Mouse (Mus musculus) brain, embryonic 14.5 days (tissue): ENCODE results near the gene Impdh2. TPM values are rescaled to one million over a fixed set of nuclear protein-coding genes. Genes with fewer than 3 reads are reported as not detected.

Source experiments
- DNase-seq: peaks from one replicate; pipeline ENCODE4 v3.0.0-alpha.2; 2011; ENCODE audit warnings: low read depth
- CTCF ChIP-seq: fragments of 200-500 bp; IDR thresholded peaks from 2 replicates; pipeline ENCODE4 v1.5.1; 2012; ENCODE audit warnings: inconsistent platforms, mild to moderate bottlenecking, moderate library complexity, borderline replicate concordance; ENCODE audit not compliant: insufficient read depth, insufficient read length; ENCODE audit errors: extremely low read depth
- POLR2A ChIP-seq: fragments of 200-500 bp; IDR thresholded peaks from 2 replicates; pipeline ENCODE4 v1.6.1; 2012; ENCODE audit warnings: mild to moderate bottlenecking, inconsistent platforms, borderline replicate concordance; ENCODE audit not compliant: poor library complexity, insufficient read depth, insufficient read length, severe bottlenecking; ENCODE audit errors: extremely low read depth
- polyA plus RNA-seq: library from polyadenylated mRNA; depleted of rRNA; stranded (reverse); fragments of >200 nt; gene quantifications from 2 replicates; pipeline ENCODE4 v1.2.3, GENCODE M21; 2012

Impdh2 gene
- polyA plus RNA-seq, 1 experiment: 127 TPM

DNA sequence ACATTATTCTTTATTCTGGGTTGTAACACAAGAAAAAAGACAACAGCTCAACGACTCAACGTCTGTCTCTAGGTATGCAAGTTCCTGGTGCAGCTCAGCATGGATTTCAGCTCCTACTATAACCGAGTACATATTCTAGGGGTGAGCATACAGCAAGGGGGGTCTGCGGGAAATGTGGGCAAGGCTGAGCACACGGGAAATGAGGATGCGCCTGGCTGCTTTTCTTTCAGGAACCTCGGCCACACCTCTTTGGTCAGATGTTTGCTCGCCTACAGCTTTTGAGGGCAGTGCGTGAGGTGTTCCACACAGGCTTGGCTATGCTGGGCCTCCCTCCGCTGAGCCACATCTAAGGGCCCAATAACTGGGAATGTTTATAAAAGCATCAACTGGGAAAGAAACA, 12.2 kb downstream of the Impdh2 start:
- TF ChIP-seq POLR2A (no peak), CTCF (no peak)
- DNase-seq: no peak

DNA sequence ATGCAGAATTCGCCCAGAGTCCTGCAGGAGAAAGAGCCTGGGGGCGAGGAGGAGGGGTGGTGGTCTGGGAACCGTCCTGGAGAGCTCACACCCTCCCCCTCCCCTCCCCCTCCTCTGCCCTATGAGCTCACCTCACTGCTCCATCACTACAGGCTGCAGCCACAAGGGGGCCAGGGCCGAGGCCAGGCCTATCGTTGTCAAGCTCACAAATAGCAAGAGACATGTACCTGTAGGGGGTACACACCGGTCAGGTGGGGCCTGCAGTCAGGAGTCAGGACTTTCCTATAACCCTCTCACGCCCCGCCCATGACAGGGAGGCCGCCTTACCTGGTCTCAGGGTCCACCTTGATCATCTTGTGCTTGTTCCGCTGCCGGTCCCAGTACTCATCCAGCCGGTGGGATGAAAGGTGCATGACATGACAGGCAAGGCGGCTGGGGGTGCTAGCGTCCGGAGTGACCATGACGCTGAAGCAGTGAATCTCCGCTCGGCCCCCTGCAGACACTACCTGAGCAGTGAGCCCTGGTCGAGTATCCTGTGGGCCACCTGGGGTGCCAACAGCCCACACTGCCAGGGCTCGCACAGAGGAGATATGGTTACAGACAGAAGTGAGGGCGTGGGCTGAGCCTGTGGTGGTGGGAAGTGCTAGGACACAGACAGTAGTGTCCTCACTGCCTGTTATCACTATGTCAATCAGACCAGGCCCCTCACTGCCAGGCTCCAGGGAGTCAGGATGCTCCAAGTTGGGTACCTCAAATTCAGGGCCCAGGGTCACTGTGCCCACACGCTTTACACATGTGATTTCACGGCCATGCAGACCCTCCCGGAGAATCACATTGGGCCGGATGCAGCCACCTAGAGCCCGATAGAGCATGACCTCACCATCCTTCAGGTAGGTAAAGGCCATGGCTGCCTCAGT, 13.9 kb downstream of the Impdh2 start:
- peak; percentile 72 for DNase-seq
- no peak for TF ChIP-seq POLR2A
- peak; percentile 65 for TF ChIP-seq CTCF

DNA sequence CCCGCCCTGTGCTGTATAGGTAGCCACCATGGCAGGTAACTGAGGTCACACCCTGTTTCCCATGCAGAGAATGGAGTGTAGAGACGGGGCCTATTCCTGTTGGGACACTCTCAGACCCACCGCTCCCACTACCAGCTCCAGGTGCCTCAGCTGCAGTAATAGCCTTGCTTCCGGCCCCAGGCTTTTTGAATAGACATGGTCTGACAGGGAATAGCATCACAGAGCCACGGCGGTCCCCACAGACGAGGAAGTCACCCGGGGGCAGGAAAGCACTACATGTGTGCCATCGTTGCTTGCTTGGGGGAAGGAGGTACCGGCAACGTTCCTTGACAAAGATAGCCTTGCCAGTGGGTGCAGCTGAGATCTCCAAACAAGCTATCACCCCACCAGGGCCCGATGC, 14.8 kb downstream of the Impdh2 start:
- no peak for DNase-seq
- TF ChIP-seq POLR2A (no peak), CTCF (no peak)

DNA sequence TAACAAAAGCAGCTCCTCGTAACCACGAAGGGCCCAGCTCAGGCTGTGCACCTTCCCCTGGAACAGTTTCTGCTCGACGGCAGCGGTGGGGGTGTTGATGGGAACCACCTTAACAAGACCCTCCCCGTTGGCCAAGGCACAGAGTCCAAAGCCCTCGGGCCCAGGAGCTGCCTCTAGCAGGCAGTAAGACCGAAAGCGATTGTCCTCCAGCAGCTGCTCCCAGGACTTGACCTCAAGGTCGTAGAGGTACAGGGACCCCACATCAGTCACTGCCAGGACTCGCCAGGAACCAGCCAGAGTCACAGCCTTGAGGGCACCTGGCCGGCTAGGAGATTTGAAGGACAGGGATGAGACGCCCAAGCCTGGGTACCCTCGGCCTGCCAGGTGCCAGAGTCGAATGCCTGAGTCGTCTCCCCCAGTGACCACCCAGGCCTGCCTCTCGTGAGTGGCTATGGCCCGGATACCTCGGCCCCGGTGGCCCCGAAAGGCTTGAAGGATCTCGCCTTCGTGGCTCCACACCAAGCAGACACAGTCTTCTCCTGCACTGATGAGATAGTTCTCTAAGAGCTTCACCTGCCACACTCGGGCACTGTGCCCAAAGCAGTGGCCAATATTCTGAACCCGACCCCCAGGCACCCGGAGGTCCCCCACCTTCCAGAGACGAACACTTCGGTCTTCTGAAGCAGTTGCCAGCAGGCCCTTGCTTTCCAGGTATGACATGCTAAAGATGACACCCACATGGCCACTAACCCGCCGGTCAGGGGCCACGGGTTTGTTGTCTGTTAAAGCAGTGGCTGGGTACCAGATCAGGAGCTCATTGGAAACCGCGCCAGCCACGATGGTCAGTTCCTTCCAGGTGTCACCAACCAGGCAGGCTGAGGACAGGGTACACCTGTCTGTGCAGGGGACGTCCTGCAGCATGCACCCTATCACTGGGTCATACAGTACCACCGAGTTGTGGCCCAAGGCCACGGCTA, 15.5 kb downstream of the Impdh2 start:
- TF ChIP-seq CTCF: no peak
- no peak for TF ChIP-seq POLR2A
- no peak for DNase-seq

DNA sequence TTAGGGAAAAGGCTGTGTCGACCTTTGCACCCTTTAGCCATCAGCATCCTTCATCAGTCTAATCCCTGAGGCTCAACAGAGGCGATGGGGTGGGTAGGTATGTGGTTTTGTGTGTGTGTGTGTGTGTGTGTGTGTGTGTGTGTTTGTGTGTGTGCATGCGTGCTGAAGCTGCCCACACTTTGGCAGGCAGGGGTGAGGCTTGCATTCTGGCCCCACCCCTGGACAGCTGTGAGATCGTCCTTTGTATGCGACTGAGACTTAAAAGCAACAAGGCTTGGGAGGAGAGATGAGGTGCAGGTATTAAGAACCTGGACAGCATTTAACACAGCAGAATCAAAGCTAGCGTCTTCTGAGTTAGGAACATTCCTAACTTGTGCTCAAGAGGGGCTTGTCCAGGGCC, 16.9 kb downstream of the Impdh2 start:
- TF ChIP-seq POLR2A: no peak
- TF ChIP-seq CTCF: no peak
- DNase-seq: no peak

DNA sequence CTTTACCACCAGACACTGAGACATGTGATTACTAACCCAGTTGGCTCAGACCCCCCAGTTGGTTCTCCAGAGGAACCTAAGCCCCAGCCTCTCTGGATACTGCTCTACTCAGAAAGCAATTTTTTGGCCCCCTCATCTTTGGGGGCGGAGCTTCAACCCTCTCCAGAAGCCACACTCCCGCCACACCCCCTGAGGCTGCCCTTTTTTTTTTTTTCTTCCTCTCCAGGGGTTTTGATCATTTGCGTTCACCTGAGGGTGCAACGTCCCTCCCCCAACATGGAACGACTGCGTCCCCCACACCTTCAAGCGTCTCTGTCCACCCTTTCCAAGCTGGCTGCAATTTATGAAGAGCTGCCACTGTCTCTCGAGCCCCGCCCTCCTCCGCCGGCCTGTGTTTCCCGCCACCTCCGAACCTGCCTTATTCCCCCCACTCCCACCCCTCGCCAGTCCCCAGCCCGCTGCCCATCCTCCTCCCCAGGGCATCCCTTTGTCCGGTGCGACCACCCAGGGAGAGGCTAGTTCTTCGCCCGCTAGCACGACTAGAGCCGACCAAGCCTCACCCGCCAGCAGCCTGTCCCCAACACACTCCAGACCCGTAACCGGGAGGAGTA, 18.0 kb downstream of the Impdh2 start:
- no peak for TF ChIP-seq CTCF
- no peak for TF ChIP-seq POLR2A
- DNase-seq: peak; percentile 66

DNA sequence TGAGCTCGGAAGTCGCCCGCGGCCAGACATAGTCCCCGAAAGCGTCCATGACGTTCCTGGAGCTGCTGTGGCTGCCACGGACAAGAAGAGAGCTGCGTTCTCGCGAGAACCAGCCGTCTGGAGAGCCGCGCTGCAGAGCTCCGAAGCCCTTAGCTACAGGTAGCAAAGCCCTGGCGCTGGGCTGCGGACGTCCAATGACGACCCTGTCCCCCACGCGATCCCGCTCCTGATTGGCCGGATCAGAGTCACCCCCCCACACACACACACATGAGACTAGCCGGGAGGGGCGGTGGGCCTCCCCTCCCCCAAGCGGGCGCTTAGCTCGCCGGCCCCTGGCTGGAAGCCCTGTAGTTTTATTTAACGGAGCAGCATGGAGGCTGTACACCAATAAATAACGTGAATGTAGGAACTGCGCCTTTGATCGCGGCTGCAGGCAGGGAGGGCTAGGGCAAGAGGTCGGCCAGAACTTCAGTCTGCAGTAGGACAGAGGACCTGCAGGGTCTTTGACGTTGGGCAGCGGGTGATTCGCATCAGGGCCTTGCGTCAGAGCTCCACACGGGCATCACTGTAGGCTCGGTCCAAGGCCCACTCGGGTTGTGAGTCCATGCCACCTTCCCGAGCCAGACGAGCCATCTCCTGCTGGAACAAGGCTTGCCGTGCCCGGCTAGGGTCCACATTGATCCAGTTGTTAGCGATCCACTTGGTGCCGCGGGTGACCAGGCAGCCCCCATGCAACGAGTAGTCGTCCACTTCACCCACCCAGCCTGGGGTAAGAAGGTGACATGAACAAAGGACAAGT, 18.7 kb downstream of the Impdh2 start, which contains the start of gene Wdr6:
TSS of gene Wdr6 (minus strand) at position 195 of the 799 bp plus-strand sequence.
- peak; percentile 99 for DNase-seq

DNA sequence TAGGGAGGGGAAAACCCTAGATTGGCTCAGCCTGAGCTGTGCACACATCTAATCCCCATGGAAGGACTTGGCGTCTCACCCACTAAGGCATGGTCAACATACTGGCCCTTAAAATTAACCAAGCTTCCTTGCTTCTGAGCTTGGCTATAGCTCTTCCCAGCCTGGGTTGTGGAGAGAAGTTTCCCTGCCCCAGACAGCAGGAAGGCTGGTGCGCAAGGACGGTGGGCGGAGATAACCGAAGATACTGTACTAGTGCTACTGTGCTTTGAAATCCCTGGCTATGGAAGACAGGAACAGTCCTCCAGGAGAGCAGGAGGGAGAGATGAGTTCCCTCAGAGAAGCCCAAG, 19.2 kb downstream of the Impdh2 start:
- no peak for TF ChIP-seq CTCF
- no peak for TF ChIP-seq POLR2A
- DNase-seq: no peak

More for the DNA sequence above, 18.7 kb downstream of the Impdh2 start, which contains the start of gene Wdr6:
- TF ChIP-seq POLR2A (peak; percentile 50; the same call in 1 of the 2 replicates), CTCF (no peak)

DNA sequence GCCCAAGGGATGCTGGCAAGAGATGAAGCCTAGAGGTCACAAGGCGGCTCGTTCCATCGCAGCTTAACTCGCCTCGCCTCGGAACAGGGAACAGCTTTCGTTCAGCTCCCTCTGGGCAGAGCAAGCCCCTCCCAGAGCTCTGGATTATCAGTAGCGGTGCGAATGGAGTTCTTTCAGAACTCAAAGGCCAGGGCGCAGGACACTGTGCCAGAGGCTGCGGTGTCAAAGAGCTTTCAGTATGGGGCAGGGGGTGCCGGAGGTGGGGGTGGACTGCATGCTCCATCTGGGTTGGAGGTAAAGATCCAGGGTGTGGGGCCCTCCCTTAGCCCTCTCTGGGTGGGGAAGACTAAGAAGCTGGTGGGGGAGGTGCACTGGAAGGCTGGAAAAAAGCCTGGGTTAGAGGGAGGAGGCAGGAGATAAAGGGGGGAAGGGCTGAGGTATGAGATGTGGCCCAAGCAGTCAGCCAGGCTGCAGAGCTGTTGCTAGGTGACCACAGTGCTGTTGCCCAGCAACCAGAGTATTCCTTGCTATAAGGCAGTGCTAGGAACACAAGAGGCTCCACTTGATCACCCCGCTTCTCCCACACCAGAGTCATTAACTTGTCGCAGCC, 27.6 kb downstream of the Impdh2 start:
- peak; percentile 99 for DNase-seq
- no peak for TF ChIP-seq POLR2A
- no peak for TF ChIP-seq CTCF

DNA sequence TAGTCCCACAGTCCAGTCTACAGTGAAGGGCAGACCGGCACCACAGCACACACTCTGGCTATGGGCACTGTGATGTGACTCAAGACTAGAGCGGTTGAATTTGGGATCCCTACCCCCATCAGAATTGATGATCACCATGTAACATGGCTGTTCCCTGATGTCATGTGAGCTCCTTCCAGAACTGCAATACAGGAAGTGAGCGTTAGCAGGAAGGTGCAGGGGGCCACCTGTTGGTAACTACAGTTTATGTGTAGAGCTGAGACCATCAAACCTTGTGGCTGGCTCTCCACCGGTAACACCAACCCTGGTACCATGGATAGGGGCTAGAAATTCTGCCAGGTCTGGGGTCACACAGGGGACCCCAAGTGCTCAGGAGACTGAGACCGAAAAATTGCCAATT, 29.1 kb downstream of the Impdh2 start:
- DNase-seq: peak; percentile 61

More for the DNA sequence above, 29.1 kb downstream of the Impdh2 start:
- TF ChIP-seq POLR2A (no peak), CTCF (peak; percentile 16; the same call in 1 of the 2 replicates)
